Mouse (Mus musculus) G1E (cell line): ENCODE data around the gene Lmo3.

Experiments
- CTCF ChIP-seq: IDR thresholded peaks from 2 replicates; pipeline ENCODE4 v1.5.1; 2012; ENCODE audit warnings: low read depth, low read length, inconsistent platforms, mixed read lengths
- GATA1 ChIP-seq: IDR thresholded peaks from 2 replicates; pipeline ENCODE4 v1.6.1; 2012; ENCODE audit warnings: borderline replicate concordance, low read length, inconsistent platforms, mixed read lengths

- TF ChIP-seq CTCF, result no peak
- no peak for TF ChIP-seq GATA1
Observed at GRCm38 (mm10) chr6:138444515-138445048, 137.2 kb downstream of the Lmo3 start.
